Mouse (Mus musculus) spleen, adult 2 months (tissue): Measurements from ENCODE around the gene Jade2. TPM values are rescaled to one million over a fixed set of nuclear protein-coding genes. Genes with fewer than 3 reads are reported as not detected.

Experiments used
- DNase-seq, 2 experiments: peaks; one replicate each; pipeline versions ENCODE4 v3.0.0 to v3.0.0-alpha.2; 2012 to 2021; ENCODE audit warnings: low spot score in 2 of 2, low read depth in 1 of 2
- H3K27ac ChIP-seq: fragments of 200-500 bp; 2 replicates; pipeline ENCODE4 v1.5.1; 2012; ENCODE audit warnings: low read length, inconsistent platforms; ENCODE audit not compliant: insufficient read depth
- H3K27me3 ChIP-seq: fragments of 200-500 bp; 2 replicates; pipeline ENCODE4 v1.6.1; 2012; ENCODE audit warnings: mild to moderate bottlenecking, moderate library complexity, low read length, inconsistent platforms; ENCODE audit not compliant: control insufficient read depth, insufficient read depth
- H3K36me3 ChIP-seq: fragments of 200-500 bp; 2 replicates; pipeline ENCODE4 v1.6.1; 2012; ENCODE audit warnings: mild to moderate bottlenecking, low read length, inconsistent platforms; ENCODE audit not compliant: control insufficient read depth, insufficient read depth
- H3K4me1 ChIP-seq: fragments of 200-500 bp; 2 replicates; pipeline ENCODE4 v1.6.1; 2011; ENCODE audit warnings: inconsistent platforms; ENCODE audit not compliant: control insufficient read depth, insufficient read depth, insufficient read length
- H3K4me3 ChIP-seq: fragments of 200-500 bp; 2 replicates; pipeline ENCODE4 v1.5.1; 2011; ENCODE audit warnings: mild to moderate bottlenecking, inconsistent platforms; ENCODE audit not compliant: insufficient read depth, insufficient read length; ENCODE audit errors: extremely low read depth
- CTCF ChIP-seq: fragments of 200-500 bp; IDR thresholded peaks from 2 replicates; pipeline ENCODE4 v1.5.1; 2011; ENCODE audit warnings: mild to moderate bottlenecking, inconsistent platforms; ENCODE audit not compliant: insufficient read depth, insufficient read length, insufficient replicate concordance; ENCODE audit errors: extremely low read depth
- POLR2A ChIP-seq: fragments of 200-500 bp; IDR thresholded peaks from 2 replicates; pipeline ENCODE4 v1.6.1; 2011; ENCODE audit warnings: low read depth, low read length, inconsistent platforms
- WGBS: fragments of 180-500 bp; shearing (Covaris S2); methylation state at CpG from one replicate; pipeline ENCODE4 v1.1.7; 2018; 5-methylcytosine and 5-hydroxymethylcytosine counted together
- polyA plus RNA-seq: library from polyadenylated mRNA; depleted of rRNA; stranded (reverse); fragments of >200 nt; gene quantifications from 2 replicates; pipeline ENCODE4 v1.2.3, GENCODE M21; 2012

Jade2 gene
- polyA plus RNA-seq, 1 experiment: 24.8 TPM

DNA sequence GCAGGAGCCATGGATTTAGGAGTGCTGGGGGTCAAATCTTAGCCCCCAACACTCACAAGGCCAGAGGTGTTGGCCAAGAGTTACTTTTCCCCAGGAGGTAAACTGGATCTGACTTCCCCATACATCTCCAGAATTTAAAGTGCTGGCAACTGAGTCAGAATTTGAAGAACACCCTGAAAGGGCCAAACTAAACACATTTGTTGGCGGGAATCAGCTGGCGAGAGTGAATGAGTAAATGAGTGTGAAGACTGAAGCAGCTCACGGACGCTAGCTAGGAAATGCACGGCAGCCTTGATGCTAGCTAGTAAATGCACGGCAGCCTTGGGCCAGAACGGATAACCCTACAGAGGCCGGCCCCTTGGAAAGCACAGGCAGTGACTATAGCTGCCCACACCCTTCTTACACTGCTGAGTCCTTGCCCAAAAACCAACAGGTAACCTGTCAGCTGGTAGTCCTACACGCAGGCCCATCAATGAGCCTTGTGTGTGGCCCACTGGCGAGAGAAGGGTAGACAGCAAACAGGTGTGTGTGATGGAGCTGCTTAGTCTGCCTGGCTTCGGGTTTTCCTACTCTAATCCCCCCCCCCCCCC, 6.6 kb downstream of the Jade2 start:
- TF ChIP-seq POLR2A (no peak), CTCF (no peak)
- H3K4me1 ChIP-seq: peaks cover 2% of the 10 kb centered on the region; the same call in 1 of the 2 replicates
- H3K27ac ChIP-seq: no peak overlapping the region
- no peak for DNase-seq
- no peak overlapping the region for H3K4me3 ChIP-seq
- H3K36me3 ChIP-seq: peaks cover 5% of the 10 kb centered on the region; the same call in 1 of the 2 replicates
- H3K27me3 ChIP-seq: no peaks in the 10 kb centered on the region
- 93% methylated on average over 11 of the region's 11 CpGs for WGBS

DNA sequence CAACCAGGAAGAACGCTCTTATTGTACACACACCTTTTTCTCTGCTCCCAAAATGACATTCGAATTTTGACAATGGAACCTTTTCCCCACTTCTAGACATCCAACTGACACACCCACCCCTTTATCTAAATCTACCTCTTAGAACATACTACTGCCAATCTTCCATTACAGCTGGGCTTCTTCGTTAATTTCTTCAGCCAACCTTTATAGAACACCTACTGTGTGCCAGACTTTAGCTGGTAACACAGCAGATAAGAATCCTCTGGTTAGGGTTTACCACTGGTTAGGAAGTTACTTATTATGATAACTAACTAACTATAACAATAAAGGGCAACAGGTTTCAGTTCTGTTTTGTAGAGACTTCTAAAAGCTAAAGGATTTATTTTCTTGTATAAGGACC, 9.1 kb downstream of the Jade2 start:
- H3K27me3 ChIP-seq: no peaks in the 10 kb centered on the region
- peaks cover 14% of the 10 kb centered on the region; the same call in 1 of the 2 replicates for H3K4me1 ChIP-seq
- no peak overlapping the region for H3K4me3 ChIP-seq
- WGBS: 88% methylated on average over 3 of the region's 3 CpGs
- H3K27ac ChIP-seq: no peak overlapping the region
- H3K36me3 ChIP-seq: peaks cover 10% of the 10 kb centered on the region
- no peak for TF ChIP-seq POLR2A
- no peak for TF ChIP-seq CTCF
- DNase-seq: no peak

DNA sequence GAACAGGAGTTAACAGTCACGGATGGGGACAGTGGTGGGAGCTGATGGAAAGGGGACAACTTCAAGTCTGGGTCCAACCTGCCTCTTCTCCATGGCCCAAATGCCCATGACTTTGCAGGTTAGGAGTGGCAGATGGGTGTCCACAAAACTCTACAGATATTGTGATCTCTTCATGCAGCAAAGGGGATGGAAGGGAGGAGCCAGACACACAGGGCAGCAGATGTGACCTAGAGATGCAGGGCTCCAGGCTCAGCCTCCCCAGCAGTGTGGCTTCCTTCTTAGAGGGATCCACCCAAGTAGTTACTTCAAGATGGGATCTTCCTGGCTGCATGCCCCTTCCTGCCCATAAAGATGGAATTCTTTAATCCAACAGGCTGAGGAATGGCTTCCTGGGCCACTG, 9.6 kb downstream of the Jade2 start:
- no peak overlapping the region for H3K4me3 ChIP-seq
- no peak overlapping the region for H3K27ac ChIP-seq
- peaks cover 18% of the 10 kb centered on the region; the same call in 1 of the 2 replicates for H3K4me1 ChIP-seq
- no peaks in the 10 kb centered on the region for H3K27me3 ChIP-seq
- TF ChIP-seq CTCF (no peak), POLR2A (no peak)
- no peak for DNase-seq
- H3K36me3 ChIP-seq: peaks cover 10% of the 10 kb centered on the region
- WGBS: 100% methylated on average over 1 of the region's 1 CpGs

DNA sequence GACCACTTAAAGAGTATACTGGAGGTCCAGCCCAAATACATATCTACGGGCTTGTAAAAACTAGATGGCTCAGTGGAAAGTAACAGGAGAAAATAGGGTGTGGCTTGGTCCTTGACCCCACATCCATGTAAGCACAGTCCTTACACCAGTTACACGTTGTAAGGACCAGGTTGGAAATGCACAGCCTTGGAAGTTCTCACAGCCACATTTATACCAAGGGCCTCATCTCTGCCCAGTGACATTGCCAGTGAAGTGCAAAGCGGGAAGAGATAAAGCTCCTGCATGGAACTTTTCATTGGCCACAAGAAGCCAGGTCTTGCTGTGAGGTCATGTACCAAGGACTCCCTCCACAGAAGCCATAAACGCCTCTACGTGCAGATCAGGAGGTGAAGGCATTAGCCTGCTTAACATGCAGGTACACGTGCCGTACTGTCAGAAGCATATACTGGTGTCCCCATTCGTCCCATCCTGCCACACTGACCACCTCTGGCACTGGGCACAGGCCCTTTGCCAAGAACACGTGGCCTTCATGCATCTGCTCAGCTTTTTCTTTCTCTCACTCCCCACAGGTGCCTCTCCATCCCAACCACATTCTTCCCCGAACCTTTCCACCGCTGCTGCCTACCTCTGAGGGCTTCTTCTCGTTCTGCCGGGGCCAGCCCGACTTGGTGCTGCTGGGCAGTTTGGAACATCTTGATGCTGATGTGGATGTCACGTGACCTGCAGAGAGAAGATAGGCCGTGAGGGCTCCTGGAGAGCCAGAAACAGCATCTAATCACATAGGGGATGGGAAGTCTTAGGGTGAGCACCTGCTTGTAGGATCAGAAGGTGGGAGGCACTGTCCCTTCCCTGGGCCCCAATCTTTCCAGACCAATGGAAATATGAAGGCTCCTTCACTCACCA, 11.2 kb downstream of the Jade2 start:
- no peak for TF ChIP-seq CTCF
- no peak for TF ChIP-seq POLR2A
- no peak for DNase-seq
- Histone ChIP-seq H3K4me3 (no peak overlapping the region), H3K4me1 (peaks cover 18% of the 10 kb centered on the region; the same call in 1 of the 2 replicates), H3K27me3 (no peaks in the 10 kb centered on the region), H3K27ac (no peak overlapping the region), H3K36me3 (peaks cover 14% of the 10 kb centered on the region)
- WGBS: 93% methylated on average over 16 of the region's 16 CpGs

GRCm38 (mm10) chr11:51844529-51845098, 12.8 kb downstream of the Jade2 start:
- Histone ChIP-seq H3K4me1 (peaks cover 18% of the 10 kb centered on the region; the same call in 1 of the 2 replicates), H3K27me3 (no peaks in the 10 kb centered on the region), H3K36me3 (peaks cover 17% of the 10 kb centered on the region), H3K27ac (no peak overlapping the region), H3K4me3 (no peak overlapping the region)
- DNase-seq: no peak
- 78% methylated on average over 10 of the region's 10 CpGs for WGBS
- TF ChIP-seq POLR2A: no peak
- no peak for TF ChIP-seq CTCF

GRCm38 (mm10) chr11:51843898-51844297, 13.6 kb downstream of the Jade2 start:
- peaks cover 18% of the 10 kb centered on the region for H3K36me3 ChIP-seq
- no peaks in the 10 kb centered on the region for H3K27me3 ChIP-seq
- H3K4me3 ChIP-seq: no peak overlapping the region
- peaks cover 18% of the 10 kb centered on the region; the same call in 1 of the 2 replicates for H3K4me1 ChIP-seq
- no peak for TF ChIP-seq CTCF
- TF ChIP-seq POLR2A: no peak
- DNase-seq: no peak
- H3K27ac ChIP-seq: no peak overlapping the region
